Mouse (Mus musculus) forebrain, postnatal 0 days (tissue): ENCODE results near the gene Tnfrsf12a. TPM values are rescaled to one million over a fixed set of nuclear protein-coding genes. Genes with fewer than 3 reads are reported as not detected.

Experiments
- ATAC-seq: fragments of 200-750 bp; cut with Nextera tagmentation; 2 replicates; pipeline ENCODE4 v1.8.0; 2017; ENCODE audit warnings: mild to moderate bottlenecking, moderate library complexity
- DNase-seq: peaks from one replicate; pipeline ENCODE4 v3.0.0-alpha.2; 2015
- H3K27ac ChIP-seq: fragments of 300-500 bp; sonication (generic); 2 replicates; pipeline ENCODE4 v1.5.1; 2014; ENCODE audit warnings: low read depth, mild to moderate bottlenecking, antibody characterized with exemption, low read length, moderate library complexity, mixed read lengths
- H3K27me3 ChIP-seq: fragments of 300-500 bp; sonication (generic); 2 replicates; pipeline ENCODE4 v1.6.1; 2014; ENCODE audit warnings: mild to moderate bottlenecking, low read length, mixed read lengths; ENCODE audit not compliant: insufficient read depth
- H3K36me3 ChIP-seq: fragments of 300-500 bp; sonication (generic); 2 replicates; pipeline ENCODE4 v1.6.1; 2014; ENCODE audit warnings: mild to moderate bottlenecking, moderate library complexity; ENCODE audit not compliant: insufficient read depth
- H3K4me1 ChIP-seq: fragments of 300-500 bp; sonication (generic); 2 replicates; pipeline ENCODE4 v1.6.1; 2014; ENCODE audit warnings: antibody characterized with exemption; ENCODE audit not compliant: insufficient read depth
- H3K4me2 ChIP-seq: fragments of 300-500 bp; sonication (generic); 2 replicates; pipeline ENCODE4 v1.6.1; 2014; ENCODE audit warnings: low read depth, mild to moderate bottlenecking, moderate library complexity
- H3K4me3 ChIP-seq: fragments of 300-500 bp; sonication (generic); 2 replicates; pipeline ENCODE4 v1.5.1; 2014; ENCODE audit warnings: low read depth, low read length, mixed read lengths
- H3K9ac ChIP-seq: fragments of 300-500 bp; sonication (generic); 2 replicates; pipeline ENCODE4 v1.6.1; 2014; ENCODE audit warnings: mild to moderate bottlenecking
- H3K9me3 ChIP-seq: fragments of 300-500 bp; sonication (generic); 2 replicates; pipeline ENCODE4 v1.6.1; 2016; ENCODE audit warnings: low read length
- CTCF ChIP-seq: sonication (generic); IDR thresholded peaks from 2 replicates; pipeline ENCODE4 v1.5.1; 2016; ENCODE audit warnings: antibody characterized with exemption, control low read depth, low read depth
- WGBS: fragments of 180-500 bp; shearing (Covaris S2); extraction: QIAGEN DNeasy Blood & Tissue Kit; methylation state at CpG from one replicate; pipeline ENCODE4 v1.1.7; 2014; 5-methylcytosine and 5-hydroxymethylcytosine counted together
- polyA plus RNA-seq: library from polyadenylated mRNA; unstranded; fragments of >200 nt; fragmentation: Nextera tagmentation; extraction: Ambion mirVana; gene quantifications from 2 replicates; pipeline ENCODE4 v1.2.1, GENCODE M21; 2015
- total RNA-seq: library from RNA; depleted of rRNA; stranded (reverse); fragments of >200 nt; gene quantifications from 2 replicates; pipeline ENCODE4 v1.2.3, GENCODE M21; 2014; rRNA removed

Tnfrsf12a gene
- total RNA-seq = 1.4 and 3.9 TPM in 2 replicates
- 2.0 and 3.6 TPM in 2 replicates for polyA plus RNA-seq

DNA sequence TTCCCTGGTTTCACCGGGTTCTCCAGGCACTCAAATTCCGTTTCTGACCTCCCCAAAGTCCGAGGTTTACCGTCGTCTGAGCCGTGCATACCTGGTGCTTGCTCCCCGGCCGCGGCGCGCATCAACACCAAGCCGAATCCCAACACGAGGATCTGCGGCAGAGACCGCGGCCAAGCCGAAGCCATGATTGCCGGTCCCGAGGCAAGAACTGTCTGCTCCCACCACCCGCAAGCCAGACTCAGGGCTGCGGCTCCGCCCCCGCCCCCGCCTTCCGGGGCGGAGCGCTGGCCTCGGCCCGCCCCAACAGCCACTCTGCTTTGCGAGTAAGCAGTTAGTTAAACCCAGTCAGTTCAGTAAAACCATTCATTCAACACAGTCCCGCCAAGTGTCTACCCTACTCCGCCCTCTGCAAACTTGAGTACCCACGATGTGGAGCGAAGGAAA lies at the start of gene Tnfrsf12a:
Tnfrsf12a (minus strand) TSS at position 233 of the 444 bp plus-strand sequence.
- H3K4me1 ChIP-seq = peaks cover 18% of the 10 kb centered on the region; the same call in 1 of the 2 replicates
- peak within 1 kb of the TSS; percentile 39 for H3K4me3 ChIP-seq
- peaks cover 30% of the 10 kb centered on the region for H3K27me3 ChIP-seq
- no peaks in the 10 kb centered on the region for H3K36me3 ChIP-seq
- peak; percentile 21; the same call in 1 of the 2 replicates for ATAC-seq
- peak; percentile 80 for DNase-seq
- TF ChIP-seq CTCF = no peak
- no peaks in the 10 kb centered on the region for H3K9me3 ChIP-seq
- H3K9ac ChIP-seq = peak within 1 kb of the TSS; percentile 23; the same call in 1 of the 2 replicates
- WGBS = 1% methylated on average over 34 of the region's 34 CpGs
- H3K27ac ChIP-seq = no peak within 1 kb of the TSS
- H3K4me2 ChIP-seq = peak within 1 kb of the TSS; percentile 70

DNA sequence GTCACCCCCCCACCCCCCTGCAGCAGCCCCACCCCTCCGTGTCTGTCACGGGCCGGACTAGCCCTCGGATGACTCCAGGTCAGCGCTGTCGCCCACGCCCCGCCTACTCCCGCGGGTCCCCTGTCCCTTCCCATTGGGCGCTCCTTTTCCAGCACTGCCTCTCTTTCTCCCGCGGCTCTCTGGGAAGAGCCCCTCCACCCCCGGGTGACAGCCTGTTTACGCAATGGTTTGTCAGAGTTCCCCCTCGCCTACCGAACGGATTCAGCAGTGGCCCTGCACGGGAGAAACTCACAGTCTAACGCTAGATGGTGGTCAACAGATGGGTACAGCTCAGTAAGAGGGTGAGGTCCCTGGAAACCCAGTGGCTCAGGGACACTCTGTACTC lies 49.5 kb upstream of the Tnfrsf12a start:
- ATAC-seq = peak; percentile 81
- WGBS = 6% methylated on average over 20 of the region's 20 CpGs
- no peaks in the 10 kb centered on the region for H3K9me3 ChIP-seq

DNA sequence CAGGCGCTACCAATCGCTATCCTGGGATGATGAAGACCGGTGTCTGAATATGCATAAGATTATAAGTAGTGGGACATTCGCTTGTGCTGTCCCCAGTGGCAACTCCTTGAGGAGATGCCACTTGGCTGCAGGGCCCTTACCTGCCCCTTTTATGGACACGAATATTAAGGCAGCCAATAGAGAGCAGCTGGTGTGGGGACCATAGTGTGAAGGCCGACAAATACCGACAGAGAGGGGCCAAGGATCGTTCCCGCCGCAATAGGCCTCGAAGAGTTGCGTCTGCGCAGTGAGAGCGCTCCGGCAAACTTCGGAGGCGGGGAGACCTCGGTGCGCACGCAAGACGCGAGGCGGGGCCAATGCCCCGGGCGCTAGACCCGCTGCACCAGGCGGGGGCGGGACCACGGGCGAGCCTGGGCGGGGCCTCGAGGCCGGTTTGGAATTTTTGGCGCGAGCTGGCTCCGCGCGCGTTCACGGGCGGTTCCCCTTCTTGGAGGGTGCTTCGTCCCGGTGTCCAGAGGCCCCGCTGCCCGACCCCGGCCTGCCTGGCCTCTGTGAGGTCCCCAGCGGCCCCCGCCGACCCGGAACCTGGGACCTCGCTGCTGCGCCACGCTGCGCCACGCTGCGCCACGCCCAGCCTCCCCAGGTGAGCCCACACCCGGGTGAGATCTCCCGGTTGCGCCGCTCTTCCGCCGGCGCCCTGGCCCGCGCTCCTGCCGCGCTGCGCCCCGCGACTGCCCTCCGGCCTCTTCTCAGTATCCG lies 48.9 kb upstream of the Tnfrsf12a start, which contains the start of gene Pkmyt1:
Pkmyt1 (plus strand) TSS at position 338 of the 759 bp plus-strand sequence.
- Histone ChIP-seq H3K9ac (peak within 1 kb of the TSS; percentile 64), H3K4me2 (peak within 1 kb of the TSS; percentile 95), H3K4me1 (no peaks in the 10 kb centered on the region), H3K4me3 (peak within 1 kb of the TSS; percentile 80), H3K27ac (peak within 1 kb of the TSS; percentile 50; the same call in 1 of the 2 replicates), H3K36me3 (no peaks in the 10 kb centered on the region), H3K27me3 (no peaks in the 10 kb centered on the region), H3K9me3 (no peaks in the 10 kb centered on the region)
- WGBS = 2% methylated on average over 67 of the region's 73 CpGs
- no peak; the same call in 1 of the 2 replicates for TF ChIP-seq CTCF
- ATAC-seq = peak; percentile 98
- peak; percentile 97 for DNase-seq

More for the DNA sequence above, 49.5 kb upstream of the Tnfrsf12a start:
- Histone ChIP-seq H3K36me3 (no peaks in the 10 kb centered on the region), H3K27me3 (no peaks in the 10 kb centered on the region), H3K27ac (peak overlapping the region; percentile 50; the same call in 1 of the 2 replicates), H3K4me1 (no peaks in the 10 kb centered on the region), H3K9ac (peak overlapping the region; percentile 64), H3K4me2 (peak overlapping the region; percentile 95), H3K4me3 (peak overlapping the region; percentile 80)
- peak; percentile 67 for DNase-seq
- peak; percentile 39 for TF ChIP-seq CTCF

DNA sequence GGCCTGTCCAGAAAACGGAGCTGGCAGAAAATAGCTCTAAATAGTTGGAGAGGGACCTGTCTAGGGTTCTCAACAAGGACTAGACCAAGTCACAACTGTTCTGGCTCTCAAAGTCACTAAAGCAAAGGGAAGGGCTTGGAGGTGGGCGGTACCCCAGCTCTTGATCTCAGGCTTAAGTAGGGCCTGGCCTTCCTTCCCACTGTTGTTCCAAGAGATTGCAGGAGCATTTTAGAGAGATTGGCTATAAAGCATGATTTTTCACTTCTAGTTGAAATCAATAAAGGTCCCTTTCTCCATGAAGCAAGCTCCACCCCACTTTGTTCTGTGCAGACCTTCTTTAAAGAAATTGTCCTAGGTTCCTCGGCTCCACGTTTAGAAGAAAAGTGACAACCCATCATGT lies 48.2 kb upstream of the Tnfrsf12a start:
- no peaks in the 10 kb centered on the region for H3K36me3 ChIP-seq
- H3K4me2 ChIP-seq = peak overlapping the region; percentile 95
- H3K27me3 ChIP-seq = no peaks in the 10 kb centered on the region
- H3K4me3 ChIP-seq = peak overlapping the region; percentile 80
- no peaks in the 10 kb centered on the region for H3K9me3 ChIP-seq
- H3K9ac ChIP-seq = peak overlapping the region; percentile 64
- no peak for TF ChIP-seq CTCF
- DNase-seq (no peak), ATAC-seq (no peak)
- H3K27ac ChIP-seq = 0 out of 2 replicates have a peak overlapping the region, but pooled peaks have one; percentile 24
- WGBS = 65% methylated on average over 4 of the region's 4 CpGs
- no peaks in the 10 kb centered on the region for H3K4me1 ChIP-seq

DNA sequence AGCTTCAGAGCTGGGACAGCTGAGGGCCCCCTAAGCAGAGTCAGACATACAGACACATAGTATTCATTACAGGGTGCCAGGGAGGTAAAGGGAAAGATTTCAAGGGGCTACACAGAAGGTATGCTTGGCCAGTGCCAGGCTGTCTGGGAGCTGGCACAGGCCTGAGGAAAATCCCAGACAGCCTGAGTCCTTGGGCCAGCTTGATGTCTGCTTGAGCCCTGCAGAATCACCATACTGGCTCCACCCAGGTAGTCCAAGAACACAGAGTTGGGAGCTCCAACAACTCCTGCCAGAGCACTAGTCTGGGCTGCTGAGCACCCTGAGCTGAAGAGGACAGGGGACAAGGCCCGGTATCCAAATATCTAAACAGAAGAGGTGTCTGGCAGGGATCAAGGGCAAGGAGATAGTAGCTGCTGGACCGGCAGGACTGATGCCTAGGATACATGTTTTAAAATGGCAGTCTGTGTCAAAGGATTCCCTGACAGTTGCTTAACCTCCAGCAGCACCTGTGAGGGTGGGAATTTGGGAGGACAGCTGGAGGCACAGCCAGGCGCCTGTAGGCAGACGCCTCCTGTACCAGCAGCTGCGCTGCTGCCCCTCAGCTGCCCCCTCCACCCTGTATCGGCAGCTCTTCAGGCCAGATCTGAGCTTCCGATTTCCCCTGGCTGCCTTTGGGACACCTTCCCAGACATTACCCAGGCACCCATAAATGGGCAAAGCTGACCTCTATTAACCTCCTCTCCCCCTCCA lies 45.3 kb upstream of the Tnfrsf12a start, which contains the start of gene 1520401A03Rik:
1520401A03Rik (minus strand) TSS at position 408 of the 750 bp plus-strand sequence.
- Histone ChIP-seq H3K36me3 (no peaks in the 10 kb centered on the region), H3K4me1 (no peaks in the 10 kb centered on the region), H3K9ac (no peak within 1 kb of the TSS), H3K27ac (no peak within 1 kb of the TSS), H3K4me3 (no peak within 1 kb of the TSS), H3K9me3 (no peaks in the 10 kb centered on the region), H3K27me3 (no peaks in the 10 kb centered on the region), H3K4me2 (no peak within 1 kb of the TSS)
- no peak for DNase-seq
- WGBS = 80% methylated on average over 7 of the region's 7 CpGs
- no peak for ATAC-seq
- TF ChIP-seq CTCF = no peak

DNA sequence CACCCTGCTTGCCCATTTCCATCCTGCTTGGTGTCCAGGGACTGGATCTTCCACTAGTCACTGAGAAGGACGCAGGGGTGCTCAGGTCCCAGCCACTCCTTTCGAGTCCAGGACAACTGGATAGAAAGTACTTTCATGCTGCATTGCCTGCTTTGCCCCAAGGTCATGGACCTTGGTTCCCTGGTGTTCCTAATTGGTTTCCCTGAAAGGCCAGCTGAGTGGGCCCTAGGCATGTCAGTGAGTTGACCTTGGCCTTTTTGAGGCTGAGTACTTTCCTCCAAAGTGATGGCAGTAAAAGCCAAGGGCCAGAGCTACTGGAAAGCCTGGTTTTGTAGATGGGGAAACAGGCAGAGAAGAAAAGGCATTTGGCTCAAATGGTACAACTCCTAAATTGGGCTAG lies 44.6 kb upstream of the Tnfrsf12a start:
- Histone ChIP-seq H3K36me3 (no peaks in the 10 kb centered on the region), H3K4me2 (no peak overlapping the region), H3K4me3 (no peak overlapping the region), H3K9me3 (no peaks in the 10 kb centered on the region), H3K9ac (no peak overlapping the region), H3K27me3 (no peaks in the 10 kb centered on the region), H3K27ac (no peak overlapping the region), H3K4me1 (no peaks in the 10 kb centered on the region)
- DNase-seq (no peak), ATAC-seq (no peak)
- WGBS = 90% methylated on average over 2 of the region's 2 CpGs
- TF ChIP-seq CTCF = no peak
